Mouse (Mus musculus): Measurements from ENCODE around the gene Tmem238. TPM values are rescaled to one million over a fixed set of nuclear protein-coding genes. Genes with fewer than 3 reads are reported as not detected.
A peak's percentile ranks its signal among the peaks of the same experiment; 100 is the strongest.
"Not testable (repeated sequence)": the region's sequence is repeated elsewhere in the genome, so short reads cannot be mapped to it uniquely, and the experiment has no call there.

Gene Tmem238
- polyA plus RNA-seq, 1 experiment from 2014 or later, result 9.2 TPM

DNA sequence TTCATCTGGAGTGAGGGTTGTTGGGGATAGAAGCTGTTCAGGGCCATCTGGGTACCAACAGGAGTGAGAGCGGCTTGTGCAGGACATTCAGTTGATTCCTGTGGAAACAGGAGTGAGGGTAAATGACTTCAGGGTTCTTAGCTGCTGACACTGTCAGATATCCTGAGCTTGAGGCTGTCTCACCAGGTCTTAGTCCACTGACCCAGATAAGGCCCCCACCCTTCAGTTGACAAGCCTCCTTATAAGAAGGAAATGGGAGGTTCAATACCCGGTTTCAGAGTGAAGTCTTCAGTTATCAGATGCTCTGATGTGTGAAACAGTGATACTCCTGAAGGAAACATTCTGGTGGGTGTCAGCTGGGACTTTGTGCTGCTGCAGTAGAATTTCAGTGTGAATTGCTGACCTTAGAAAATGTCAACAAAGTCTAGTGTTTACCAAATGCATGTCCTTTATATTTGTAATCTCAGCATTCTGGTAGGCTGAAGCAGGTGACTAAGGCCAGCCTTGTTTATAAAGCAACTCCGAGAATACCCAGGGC lies 5.2 kb upstream of the Tmem238 start:
- H3K36me3 ChIP-seq (ENCODE audit: control insufficient read depth, insufficient read depth, low read length), result peaks cover 22% of the 10 kb centered on the region
- H3K4me3 ChIP-seq (ENCODE audit: low read length), result no peak overlapping the region
- no peak overlapping the region for H3K27ac ChIP-seq (ENCODE audit: low read depth, low read length)
- no peaks in the 10 kb centered on the region for H3K9me3 ChIP-seq (ENCODE audit: control insufficient read depth, low read length)
- H3K4me2 ChIP-seq (ENCODE audit: low read length), result no peak overlapping the region
- peaks cover 2% of the 10 kb centered on the region; the same call in 1 of the 2 replicates for H3K27me3 ChIP-seq (replicated peaks; ENCODE audit: control insufficient read depth, insufficient read depth, low read length)
- no peak for ATAC-seq
- WGBS, result 84% methylated on average over 3 of the region's 3 CpGs
- no peak overlapping the region for H3K9ac ChIP-seq (ENCODE audit: low read depth, low read length)
- peaks cover 7% of the 10 kb centered on the region for H3K4me1 ChIP-seq (ENCODE audit: control insufficient read depth, insufficient read depth, low read depth, low read length)

DNA sequence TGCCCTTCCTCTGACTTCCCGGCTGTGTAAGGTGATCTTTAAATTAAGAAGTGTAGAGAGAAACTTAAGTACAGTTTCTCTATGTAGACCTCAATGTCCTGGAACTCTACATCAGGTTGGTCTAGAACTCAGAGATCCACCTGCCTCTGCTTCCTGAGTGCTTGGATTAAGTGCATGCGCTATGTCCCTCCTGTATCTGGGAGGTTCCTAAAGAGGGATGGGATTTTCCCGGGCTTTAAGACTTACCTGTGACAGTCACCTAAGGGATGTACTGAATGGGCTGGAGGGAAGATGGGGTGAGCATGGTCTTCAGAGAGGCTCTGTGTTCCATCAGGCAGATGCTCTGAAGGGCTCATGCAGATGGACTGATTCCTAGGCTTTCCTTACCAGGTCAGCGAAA lies 4.2 kb upstream of the Tmem238 start:
- Histone ChIP-seq H3K9me3 (ENCODE audit: control insufficient read depth, low read length) (no peaks in the 10 kb centered on the region), H3K4me1 (ENCODE audit: control insufficient read depth, insufficient read depth, low read depth, low read length) (peaks cover 11% of the 10 kb centered on the region), H3K9ac (ENCODE audit: low read depth, low read length) (peak overlapping the region; percentile 92), H3K4me3 (ENCODE audit: low read length) (peak overlapping the region; percentile 75), H3K36me3 (ENCODE audit: control insufficient read depth, insufficient read depth, low read length) (peaks cover 22% of the 10 kb centered on the region), H3K27me3 (replicated peaks; ENCODE audit: control insufficient read depth, insufficient read depth, low read length) (peaks cover 2% of the 10 kb centered on the region; the same call in 1 of the 2 replicates), H3K4me2 (ENCODE audit: low read length) (peak overlapping the region; percentile 91), H3K27ac (ENCODE audit: low read depth, low read length) (no peak overlapping the region; the same call in 1 of the 2 replicates)
- no peak for ATAC-seq
- 42% methylated on average over 4 of the region's 4 CpGs for WGBS

DNA sequence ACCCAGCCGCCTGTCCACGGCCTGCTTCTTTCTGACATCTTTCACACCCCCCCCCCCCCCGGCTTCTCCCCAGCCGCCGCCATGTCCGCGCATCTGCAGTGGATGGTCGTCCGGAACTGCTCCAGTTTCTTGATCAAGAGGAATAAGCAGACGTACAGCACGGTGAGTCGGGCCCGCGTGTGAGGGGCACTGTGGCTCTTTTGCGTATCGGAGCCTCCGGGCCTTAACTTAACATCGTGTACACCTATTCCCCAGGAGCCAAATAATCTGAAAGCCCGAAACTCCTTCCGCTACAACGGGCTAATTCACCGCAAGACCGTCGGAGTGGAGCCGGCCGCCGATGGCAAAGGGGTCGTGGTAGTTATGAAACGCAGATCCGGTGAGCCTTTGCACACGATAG lies 3.8 kb upstream of the Tmem238 start:
- peak overlapping the region; percentile 89 for H3K27ac ChIP-seq (ENCODE audit: low read depth, low read length)
- H3K27me3 ChIP-seq (replicated peaks; ENCODE audit: control insufficient read depth, insufficient read depth, low read length); ATAC-seq; H3K9me3 ChIP-seq (ENCODE audit: control insufficient read depth, low read length): not testable (repeated sequence)
- under 1% methylated on average over 31 of the region's 31 CpGs for WGBS
- peak overlapping the region; percentile 91 for H3K4me2 ChIP-seq (ENCODE audit: low read length)
- peaks cover 22% of the 10 kb centered on the region for H3K36me3 ChIP-seq (ENCODE audit: control insufficient read depth, insufficient read depth, low read length)
- H3K4me3 ChIP-seq (ENCODE audit: low read length), result peak overlapping the region; percentile 75
- peak overlapping the region; percentile 92 for H3K9ac ChIP-seq (ENCODE audit: low read depth, low read length)
- peaks cover 15% of the 10 kb centered on the region for H3K4me1 ChIP-seq (ENCODE audit: control insufficient read depth, insufficient read depth, low read depth, low read length)

DNA sequence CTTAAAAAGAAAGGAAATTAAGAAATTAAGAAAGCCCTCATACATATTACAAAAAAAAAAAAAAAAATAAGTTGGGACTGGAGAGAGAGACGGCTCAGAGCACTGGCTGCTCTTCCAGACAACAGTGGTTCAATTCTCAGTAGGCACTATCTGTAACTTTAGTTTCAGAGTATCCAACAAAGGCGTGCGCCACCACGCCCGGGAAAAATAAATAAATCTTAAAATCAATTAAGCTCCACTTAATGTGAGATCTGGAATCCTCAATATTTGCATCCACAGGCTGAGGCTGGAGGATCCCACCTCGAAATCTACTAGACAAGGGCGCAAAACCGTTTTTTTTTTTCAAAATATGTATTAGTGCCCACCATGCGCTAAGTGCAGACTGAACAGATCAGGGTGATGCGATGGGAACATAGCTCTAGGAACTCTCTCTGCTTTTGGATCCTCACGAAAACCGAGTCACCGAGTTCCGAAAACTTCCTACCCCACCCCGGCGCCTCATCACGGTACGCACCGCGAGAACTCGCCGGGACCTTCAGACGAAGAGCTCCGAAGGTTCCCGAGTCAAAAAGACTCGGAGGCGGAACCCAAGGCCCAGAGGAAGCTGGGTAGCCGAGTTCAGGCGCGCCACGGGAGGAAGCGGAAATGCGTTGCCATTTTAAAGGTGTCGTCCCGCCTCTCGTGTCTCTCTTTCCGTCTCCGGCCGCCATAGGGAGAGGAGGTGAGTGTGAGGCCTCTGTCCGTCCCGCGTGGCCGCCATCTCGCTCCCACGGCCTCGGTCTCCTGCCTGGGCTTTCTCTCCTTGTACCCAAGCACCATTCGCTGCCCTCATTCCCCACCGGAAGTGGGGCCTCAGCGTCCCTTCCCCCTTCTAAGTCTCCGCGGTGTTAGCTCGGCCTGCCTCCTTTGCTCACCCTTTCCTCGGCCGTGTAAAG lies 3.1 kb upstream of the Tmem238 start, which contains the start of gene Rpl28:
TSS of gene Rpl28 (plus strand) at position 597 of the 935 bp plus-strand sequence.
- no peaks in the 10 kb centered on the region for H3K9me3 ChIP-seq (ENCODE audit: control insufficient read depth, low read length)
- peak within 1 kb of the TSS; percentile 89 for H3K27ac ChIP-seq (ENCODE audit: low read depth, low read length)
- peaks cover 17% of the 10 kb centered on the region for H3K4me1 ChIP-seq (ENCODE audit: control insufficient read depth, insufficient read depth, low read depth, low read length)
- H3K36me3 ChIP-seq (ENCODE audit: control insufficient read depth, insufficient read depth, low read length), result peaks cover 19% of the 10 kb centered on the region
- peaks cover 2% of the 10 kb centered on the region; the same call in 1 of the 2 replicates for H3K27me3 ChIP-seq (replicated peaks; ENCODE audit: control insufficient read depth, insufficient read depth, low read length)
- H3K4me2 ChIP-seq (ENCODE audit: low read length), result peak within 1 kb of the TSS; percentile 91
- peak within 1 kb of the TSS; percentile 92 for H3K9ac ChIP-seq (ENCODE audit: low read depth, low read length)
- peak within 1 kb of the TSS; percentile 75 for H3K4me3 ChIP-seq (ENCODE audit: low read length)
- under 1% methylated on average over 52 of the region's 54 CpGs for WGBS
- ATAC-seq, result peak; percentile 93

DNA sequence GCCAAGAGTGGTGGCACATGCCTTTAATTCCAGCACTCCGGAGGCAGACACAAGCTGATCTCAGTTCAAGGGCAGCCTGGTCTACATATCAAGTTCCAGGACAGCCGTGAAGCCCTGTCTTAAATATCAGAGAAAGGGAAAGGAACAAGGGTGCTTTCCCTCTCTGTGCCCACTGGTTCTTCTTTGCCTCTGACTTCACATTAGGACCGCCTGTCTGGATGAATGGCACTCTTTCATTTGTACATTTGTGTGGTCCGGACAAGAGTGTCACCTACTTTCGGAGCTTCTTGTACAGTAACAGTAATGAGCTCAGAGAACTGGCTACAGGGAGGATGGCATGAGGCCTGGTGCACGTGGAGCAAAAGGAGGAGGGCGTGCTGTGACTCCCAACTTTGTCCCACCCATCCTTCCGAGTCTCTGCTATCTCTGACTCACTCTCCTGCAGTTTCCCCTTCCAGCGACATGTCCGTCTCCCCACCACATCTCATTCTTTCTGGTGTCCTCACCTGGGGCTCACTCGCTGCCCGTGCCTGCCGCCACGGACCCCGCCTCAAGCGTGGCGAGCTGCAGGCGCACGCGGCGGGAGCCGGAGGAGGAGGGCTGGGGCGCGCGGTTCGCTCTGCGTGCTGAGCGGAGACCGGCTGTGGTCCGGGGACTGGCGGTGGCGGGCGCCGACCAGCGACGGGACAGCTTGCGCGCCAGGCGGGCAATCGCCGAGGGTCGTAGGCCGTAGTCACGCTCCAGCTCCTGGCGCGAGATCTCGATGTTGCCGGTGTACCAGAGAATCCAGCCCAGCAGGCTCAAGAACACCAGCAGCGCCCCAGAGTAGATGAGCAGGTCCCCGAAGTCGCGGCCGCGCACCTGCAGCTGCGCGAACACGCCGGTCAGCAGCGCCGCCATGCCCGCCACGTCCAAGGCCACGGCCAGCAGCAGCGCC lies 689 bp downstream of the Tmem238 start:
- Histone ChIP-seq H3K27me3 (replicated peaks; ENCODE audit: control insufficient read depth, insufficient read depth, low read length) (peaks cover 2% of the 10 kb centered on the region; the same call in 1 of the 2 replicates), H3K27ac (ENCODE audit: low read depth, low read length) (peak overlapping the region; percentile 72), H3K9ac (ENCODE audit: low read depth, low read length) (peak overlapping the region; percentile 87), H3K36me3 (ENCODE audit: control insufficient read depth, insufficient read depth, low read length) (no peaks in the 10 kb centered on the region), H3K4me2 (ENCODE audit: low read length) (peak overlapping the region; percentile 96), H3K4me3 (ENCODE audit: low read length) (peak overlapping the region; percentile 66), H3K4me1 (ENCODE audit: control insufficient read depth, insufficient read depth, low read depth, low read length) (peaks cover 13% of the 10 kb centered on the region), H3K9me3 (ENCODE audit: control insufficient read depth, low read length) (no peaks in the 10 kb centered on the region)
- ATAC-seq, result peak; percentile 43
- 3% methylated on average over 52 of the region's 64 CpGs for WGBS

DNA sequence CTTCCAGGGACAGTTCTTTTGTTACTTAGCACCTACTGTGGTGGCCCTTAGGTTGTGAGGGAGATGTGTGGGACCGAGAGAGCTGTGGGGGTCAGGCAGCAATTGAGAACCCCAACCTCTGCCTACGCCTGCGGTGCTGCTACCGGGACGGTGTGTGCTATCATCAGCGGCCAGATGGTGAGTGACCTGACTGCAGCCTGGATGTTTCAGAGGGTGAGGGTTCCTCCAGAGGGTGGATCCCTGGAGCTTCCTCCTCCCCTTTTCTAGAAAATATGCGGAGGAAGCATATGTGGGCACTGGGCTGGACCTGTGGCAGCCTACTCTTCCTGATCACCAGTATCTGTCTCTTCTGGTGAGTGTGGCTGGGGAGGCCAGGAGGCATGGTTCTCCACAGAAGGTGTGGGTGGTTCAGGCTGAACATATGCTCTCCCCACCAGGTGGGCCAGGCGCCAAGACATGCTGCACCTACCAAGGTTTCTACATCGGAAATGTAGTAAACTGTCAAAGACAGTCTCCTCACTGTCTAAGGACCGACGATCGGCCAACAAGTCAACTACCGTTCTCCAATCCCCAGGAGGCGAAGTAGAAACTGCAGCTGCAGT lies 5.7 kb downstream of the Tmem238 start:
- Histone ChIP-seq H3K27ac (ENCODE audit: low read depth, low read length) (no peak overlapping the region), H3K36me3 (ENCODE audit: control insufficient read depth, insufficient read depth, low read length) (no peaks in the 10 kb centered on the region), H3K27me3 (replicated peaks; ENCODE audit: control insufficient read depth, insufficient read depth, low read length) (peaks cover 8% of the 10 kb centered on the region), H3K9me3 (ENCODE audit: control insufficient read depth, low read length) (no peaks in the 10 kb centered on the region), H3K4me1 (ENCODE audit: control insufficient read depth, insufficient read depth, low read depth, low read length) (peaks cover 6% of the 10 kb centered on the region), H3K4me3 (ENCODE audit: low read length) (no peak overlapping the region), H3K9ac (ENCODE audit: low read depth, low read length) (no peak overlapping the region), H3K4me2 (ENCODE audit: low read length) (no peak overlapping the region)
- no peak for ATAC-seq
- WGBS, result 90% methylated on average over 14 of the region's 14 CpGs

DNA sequence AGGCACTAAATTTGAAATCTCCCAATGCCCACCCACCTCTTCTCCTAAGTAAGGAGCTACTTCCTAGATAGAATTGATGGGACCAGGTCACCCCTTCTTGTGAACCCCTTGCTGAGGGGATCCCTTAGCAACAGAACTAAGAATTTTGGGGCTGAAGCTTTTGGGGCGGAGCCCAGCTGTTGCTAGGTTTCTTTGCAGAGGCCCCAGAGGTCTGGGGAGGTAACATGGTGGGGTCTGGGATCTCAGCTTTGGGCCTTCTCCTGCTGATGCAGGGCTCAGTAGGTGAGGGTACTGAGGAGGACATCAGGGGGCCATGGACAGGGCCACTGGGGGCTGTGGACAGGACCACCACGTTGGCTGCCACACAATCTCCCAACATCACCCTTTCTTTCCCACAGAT lies 6.7 kb downstream of the Tmem238 start, which contains the start of the genes Il11 and Tmem190:
TSS of gene Il11 (minus strand) at position 101 of the 400 bp plus-strand sequence.
TSS of gene Tmem190 (plus strand) at position 179 of the 400 bp plus-strand sequence.
- peaks cover 19% of the 10 kb centered on the region for H3K27me3 ChIP-seq (replicated peaks; ENCODE audit: control insufficient read depth, insufficient read depth, low read length)
- H3K36me3 ChIP-seq (ENCODE audit: control insufficient read depth, insufficient read depth, low read length), result no peaks in the 10 kb centered on the region
- H3K4me1 ChIP-seq (ENCODE audit: control insufficient read depth, insufficient read depth, low read depth, low read length), result no peaks in the 10 kb centered on the region
- no peak within 1 kb of the TSS for H3K27ac ChIP-seq (ENCODE audit: low read depth, low read length)
- H3K4me2 ChIP-seq (ENCODE audit: low read length), result no peak within 1 kb of the TSS
- ATAC-seq, result no peak
- H3K9me3 ChIP-seq (ENCODE audit: control insufficient read depth, low read length), result no peaks in the 10 kb centered on the region
- 75% methylated on average over 2 of the region's 2 CpGs for WGBS
- H3K4me3 ChIP-seq (ENCODE audit: low read length), result no peak within 1 kb of the TSS
- H3K9ac ChIP-seq (ENCODE audit: low read depth, low read length), result no peak within 1 kb of the TSS

DNA sequence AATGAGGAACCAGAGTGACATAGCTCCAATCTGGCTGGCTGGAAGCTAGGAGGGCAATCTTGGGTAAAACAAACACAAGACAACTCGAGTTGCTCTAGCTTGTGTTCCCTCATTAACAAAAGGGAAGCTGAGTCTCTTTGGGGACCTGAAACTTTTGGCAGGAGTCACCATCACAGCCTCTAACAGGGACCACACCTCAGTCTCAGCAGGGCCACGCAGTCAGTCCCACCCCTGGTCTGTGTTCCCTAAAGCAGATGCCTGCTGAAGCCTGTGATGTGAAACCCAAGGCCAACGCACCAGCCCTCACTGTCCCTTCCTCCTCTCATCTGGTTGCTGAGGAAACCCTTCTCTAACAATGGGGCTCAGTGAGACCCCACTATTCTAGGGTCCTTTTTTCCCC lies 7.3 kb downstream of the Tmem238 start:
- no peak for ATAC-seq
- Histone ChIP-seq H3K4me3 (ENCODE audit: low read length) (no peak overlapping the region), H3K4me2 (ENCODE audit: low read length) (no peak overlapping the region), H3K9ac (ENCODE audit: low read depth, low read length) (no peak overlapping the region), H3K27me3 (replicated peaks; ENCODE audit: control insufficient read depth, insufficient read depth, low read length) (peaks cover 25% of the 10 kb centered on the region), H3K36me3 (ENCODE audit: control insufficient read depth, insufficient read depth, low read length) (no peaks in the 10 kb centered on the region), H3K9me3 (ENCODE audit: control insufficient read depth, low read length) (no peaks in the 10 kb centered on the region), H3K4me1 (ENCODE audit: control insufficient read depth, insufficient read depth, low read depth, low read length) (peaks cover 4% of the 10 kb centered on the region; the same call in 1 of the 2 replicates), H3K27ac (ENCODE audit: low read depth, low read length) (no peak overlapping the region)
- WGBS, result 61% methylated on average over 3 of the region's 3 CpGs

Measured in hindbrain, embryonic 16.5 days (tissue).